Mouse (Mus musculus) kidney, embryonic 16.5 days (tissue): Measurements from ENCODE around the gene Slc44a3. TPM values are rescaled to one million over a fixed set of nuclear protein-coding genes. Genes with fewer than 3 reads are reported as not detected.
"Not testable (repeated sequence)": the region's sequence is repeated elsewhere in the genome, so short reads cannot be mapped to it uniquely, and the experiment has no call there.

Experiments used
- ATAC-seq: fragments of 200-750 bp; cut with Nextera tagmentation; 2 replicates; pipeline ENCODE4 v1.8.0; 2017; ENCODE audit warnings: moderate TSS enrichment; ENCODE audit not compliant: low FRiP score, low TSS enrichment
- H3K27ac ChIP-seq: fragments of 300-500 bp; sonication (generic); 2 replicates; pipeline ENCODE4 v1.5.1; 2014; ENCODE audit warnings: low read length
- H3K27me3 ChIP-seq: fragments of 300-500 bp; sonication (generic); 2 replicates; pipeline ENCODE4 v1.6.1; 2014; ENCODE audit warnings: low read length, control low read depth, mixed read lengths; ENCODE audit not compliant: insufficient read depth
- H3K36me3 ChIP-seq: fragments of 300-500 bp; sonication (generic); 2 replicates; pipeline ENCODE4 v1.6.1; 2014; ENCODE audit warnings: low read length, control low read depth, mixed read lengths; ENCODE audit not compliant: insufficient read depth
- H3K4me1 ChIP-seq: fragments of 300-500 bp; sonication (generic); 2 replicates; pipeline ENCODE4 v1.6.1; 2014; ENCODE audit warnings: low read length, control low read depth, mixed read lengths; ENCODE audit not compliant: insufficient read depth
- H3K4me2 ChIP-seq: fragments of 300-500 bp; sonication (generic); replicated peaks from 2 replicates; pipeline ENCODE4 v1.6.1; 2014; ENCODE audit warnings: low read depth, low read length
- H3K4me3 ChIP-seq: fragments of 300-500 bp; sonication (generic); 2 replicates; pipeline ENCODE4 v1.5.1; 2014; ENCODE audit warnings: mild to moderate bottlenecking, low read length
- H3K9ac ChIP-seq: fragments of 300-500 bp; sonication (generic); replicated peaks from 2 replicates; pipeline ENCODE4 v1.6.1; 2014; ENCODE audit warnings: low read length
- H3K9me3 ChIP-seq: fragments of 300-500 bp; sonication (generic); 2 replicates; pipeline ENCODE4 v1.6.1; 2016; ENCODE audit warnings: low read length, control low read depth
- WGBS: fragments of 180-500 bp; shearing (Covaris S2); extraction: QIAGEN DNeasy Blood & Tissue Kit; methylation state at CpG from one replicate; pipeline ENCODE4 v1.1.7; 2014; 5-methylcytosine and 5-hydroxymethylcytosine counted together
- polyA plus RNA-seq: library from polyadenylated mRNA; unstranded; fragments of >200 nt; fragmentation: Nextera tagmentation; extraction: Ambion mirVana; gene quantifications from 2 replicates; pipeline ENCODE4 v1.2.1, GENCODE M21; 2015

Slc44a3 gene
- polyA plus RNA-seq, 1 experiment from 2014 or later, result 13.2 TPM

DNA sequence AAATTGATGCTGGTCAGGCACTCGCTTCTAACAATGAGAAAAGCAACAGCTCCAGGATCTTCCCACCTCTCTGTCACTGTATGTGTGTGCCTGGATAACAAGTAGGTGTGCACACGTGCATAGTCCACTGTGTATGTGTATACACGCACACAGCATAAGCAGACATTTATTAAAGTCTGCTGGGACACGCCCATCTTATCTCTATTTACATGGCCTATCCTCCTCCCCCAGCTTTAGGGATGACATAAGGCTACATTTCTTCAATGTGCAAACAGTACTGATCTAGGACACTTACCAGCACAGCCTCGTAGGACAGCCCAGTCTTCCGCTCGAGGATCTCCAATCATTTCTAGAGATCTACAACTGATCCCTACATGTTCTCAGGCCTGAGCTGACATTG, 24.1 kb upstream of the Slc44a3 start:
- H3K4me2 ChIP-seq, result no peak overlapping the region
- H3K36me3 ChIP-seq, result no peaks in the 10 kb centered on the region
- WGBS, result 72% methylated on average over 7 of the region's 7 CpGs
- H3K9me3 ChIP-seq, result no peaks in the 10 kb centered on the region
- no peaks in the 10 kb centered on the region for H3K27me3 ChIP-seq
- ATAC-seq, result no peak
- no peak overlapping the region for H3K4me3 ChIP-seq
- H3K27ac ChIP-seq, result no peak overlapping the region
- H3K4me1 ChIP-seq, result peaks cover 12% of the 10 kb centered on the region
- H3K9ac ChIP-seq, result no peak overlapping the region

DNA sequence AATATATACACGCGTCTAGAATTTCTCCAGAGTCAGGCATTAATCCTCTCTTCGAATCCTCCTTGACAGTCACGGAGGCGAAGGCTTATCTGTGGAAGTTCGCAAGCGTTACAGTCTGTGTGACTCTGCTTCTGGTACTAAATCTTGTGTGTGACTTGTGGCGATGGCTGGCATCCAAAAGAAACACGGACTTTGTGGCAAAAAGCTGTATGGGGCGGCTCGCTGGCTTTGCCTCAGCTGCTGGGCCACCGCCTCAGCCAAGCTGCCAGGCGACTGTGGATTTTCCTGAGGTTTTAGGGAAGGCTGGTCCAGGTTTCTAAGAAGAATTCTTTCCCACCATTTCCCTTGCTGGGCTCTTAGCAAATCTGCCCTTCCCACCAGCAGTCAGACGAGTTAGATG, 21.1 kb upstream of the Slc44a3 start:
- no peak overlapping the region for H3K4me3 ChIP-seq
- no peak overlapping the region for H3K27ac ChIP-seq
- no peak; the same call in 1 of the 2 replicates for ATAC-seq
- no peak overlapping the region for H3K9ac ChIP-seq
- H3K4me1 ChIP-seq, result peaks cover 12% of the 10 kb centered on the region
- no peaks in the 10 kb centered on the region for H3K27me3 ChIP-seq
- H3K36me3 ChIP-seq, result no peaks in the 10 kb centered on the region
- H3K9me3 ChIP-seq, result no peaks in the 10 kb centered on the region
- H3K4me2 ChIP-seq, result no peak overlapping the region
- 27% methylated on average over 14 of the region's 14 CpGs for WGBS

- no peak overlapping the region for H3K27ac ChIP-seq
- ATAC-seq, result no peak
These were observed 20.5 kb upstream of the Slc44a3 start for GRCm38 (mm10) chr3:121552723-121553122.

GRCm38 (mm10) chr3:121550370-121550769, 18.2 kb upstream of the Slc44a3 start:
- Histone ChIP-seq H3K27me3 (no peaks in the 10 kb centered on the region), H3K4me2 (no peak overlapping the region), H3K36me3 (no peaks in the 10 kb centered on the region), H3K4me3 (no peak overlapping the region), H3K9me3 (no peaks in the 10 kb centered on the region), H3K9ac (no peak overlapping the region), H3K4me1 (peaks cover 12% of the 10 kb centered on the region), H3K27ac (no peak overlapping the region)
- no peak for ATAC-seq
- WGBS, result 11% methylated on average over 1 of the region's 1 CpGs

More at GRCm38 (mm10) chr3:121552723-121553122, 20.5 kb upstream of the Slc44a3 start:
- Histone ChIP-seq H3K9me3 (no peaks in the 10 kb centered on the region), H3K9ac (no peak overlapping the region), H3K27me3 (no peaks in the 10 kb centered on the region), H3K4me1 (peaks cover 12% of the 10 kb centered on the region), H3K4me2 (no peak overlapping the region), H3K4me3 (no peak overlapping the region), H3K36me3 (no peaks in the 10 kb centered on the region)
- 56% methylated on average over 11 of the region's 11 CpGs for WGBS

DNA sequence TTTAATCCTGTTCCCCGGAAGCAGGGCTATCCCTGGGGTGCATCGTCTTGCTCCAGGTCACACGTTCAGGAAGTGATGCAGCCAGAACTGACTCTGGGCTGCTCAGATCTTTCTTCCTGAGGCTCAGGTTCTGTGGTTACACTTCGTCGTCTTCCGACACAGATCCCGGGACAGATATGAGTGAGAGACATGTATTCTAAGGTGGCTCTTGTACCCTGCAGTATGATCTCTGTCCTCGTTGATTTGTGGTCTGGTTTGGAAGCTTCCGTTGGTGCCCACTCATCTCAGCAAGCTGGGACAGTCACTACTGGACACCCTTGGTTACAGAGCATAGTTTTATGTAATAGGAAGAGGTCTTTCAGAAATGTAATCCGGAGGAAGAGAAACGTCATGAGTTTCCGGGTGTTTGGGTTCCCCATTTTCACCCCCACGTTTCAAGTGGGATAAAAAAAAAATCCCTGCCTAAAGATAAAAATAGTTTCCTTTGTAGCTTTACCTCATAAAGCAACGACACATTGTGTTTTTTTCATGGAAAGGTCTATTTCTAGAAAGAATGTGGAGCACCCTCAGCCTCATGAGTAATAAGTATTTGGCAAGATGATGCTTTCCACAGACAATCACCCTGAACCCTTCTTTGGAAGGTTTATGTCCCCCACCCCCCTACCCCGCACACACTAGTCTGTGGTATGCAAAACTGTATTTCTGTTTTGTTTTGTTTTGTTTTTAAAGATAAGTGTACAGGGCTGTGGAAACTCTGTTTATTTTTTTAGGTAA, 15.8 kb upstream of the Slc44a3 start:
- Histone ChIP-seq H3K27me3 (no peaks in the 10 kb centered on the region), H3K27ac (no peak overlapping the region), H3K4me3 (no peak overlapping the region), H3K9me3 (no peaks in the 10 kb centered on the region), H3K4me2 (peak overlapping the region; percentile 33; the same call in 1 of the 2 replicates), H3K4me1 (peaks cover 8% of the 10 kb centered on the region), H3K36me3 (no peaks in the 10 kb centered on the region), H3K9ac (no peak overlapping the region)
- peak; percentile 44; the same call in 1 of the 2 replicates for ATAC-seq
- WGBS, result 33% methylated on average over 15 of the region's 15 CpGs

GRCm38 (mm10) chr3:121540621-121541020, 8.4 kb upstream of the Slc44a3 start:
- 58% methylated on average over 5 of the region's 5 CpGs for WGBS
- Histone ChIP-seq H3K9ac (0 out of 2 replicates have a peak overlapping the region, but pooled peaks have one; percentile 9), H3K4me2 (no peak overlapping the region)

DNA sequence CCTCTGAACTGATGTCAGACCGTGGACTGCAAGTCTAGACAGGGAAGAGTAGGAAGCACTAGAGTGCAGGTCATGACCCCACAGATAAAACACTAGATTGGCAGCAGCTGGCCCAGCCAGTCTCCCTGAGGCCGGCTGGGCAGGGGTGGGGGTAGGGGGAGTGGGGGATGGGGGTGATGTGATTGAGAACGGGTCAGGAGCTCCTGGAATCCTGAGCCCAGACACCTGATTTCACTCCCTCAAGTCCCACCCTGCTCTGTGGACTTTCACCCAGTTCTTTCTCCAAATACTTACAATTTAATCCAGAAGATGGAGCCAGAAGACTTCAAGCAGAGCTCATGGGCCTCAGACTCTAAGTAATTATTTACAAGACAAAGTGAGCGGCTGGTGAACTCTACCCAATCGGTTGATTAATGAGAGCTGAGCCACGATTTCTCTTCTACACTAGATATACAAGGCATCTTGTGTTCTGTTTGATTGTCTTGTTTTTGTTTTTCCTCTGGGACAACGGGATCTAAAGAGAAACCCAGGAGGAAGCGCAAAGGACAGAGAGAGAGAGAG, 7.7 kb upstream of the Slc44a3 start:
- WGBS, result 7% methylated on average over 8 of the region's 8 CpGs
- Histone ChIP-seq H3K36me3 (no peaks in the 10 kb centered on the region), H3K27me3 (no peaks in the 10 kb centered on the region), H3K4me2 (peak overlapping the region; percentile 36), H3K4me3 (0 out of 2 replicates have a peak overlapping the region, but pooled peaks have one; percentile 6), H3K9me3 (no peaks in the 10 kb centered on the region), H3K27ac (peak overlapping the region; percentile 13; the same call in 1 of the 2 replicates), H3K9ac (0 out of 2 replicates have a peak overlapping the region, but pooled peaks have one; percentile 9), H3K4me1 (peaks cover 19% of the 10 kb centered on the region)
- peak; percentile 86 for ATAC-seq

More at GRCm38 (mm10) chr3:121540621-121541020, 8.4 kb upstream of the Slc44a3 start:
- no peak for ATAC-seq
- H3K4me1 ChIP-seq, result peaks cover 19% of the 10 kb centered on the region
- no peaks in the 10 kb centered on the region for H3K36me3 ChIP-seq
- H3K27ac ChIP-seq, result peak overlapping the region; percentile 13; the same call in 1 of the 2 replicates
- H3K4me3 ChIP-seq, result no peak overlapping the region
- H3K27me3 ChIP-seq, result no peaks in the 10 kb centered on the region
- no peaks in the 10 kb centered on the region for H3K9me3 ChIP-seq

- not testable (repeated sequence) for H3K27ac ChIP-seq, H3K9ac ChIP-seq, H3K4me3 ChIP-seq, H3K4me2 ChIP-seq, H3K9me3 ChIP-seq, H3K27me3 ChIP-seq, H3K36me3 ChIP-seq, ATAC-seq
- peaks cover 19% of the 10 kb centered on the region for H3K4me1 ChIP-seq
- 73% methylated on average over 3 of the region's 3 CpGs for WGBS
These were observed 6.6 kb upstream of the Slc44a3 start for GRCm38 (mm10) chr3:121538847-121539246.

GRCm38 (mm10) chr3:121537996-121538395, 5.8 kb upstream of the Slc44a3 start:
- Histone ChIP-seq H3K4me3 (no peak overlapping the region), H3K9ac (no peak overlapping the region), H3K27me3 (peaks cover 3% of the 10 kb centered on the region; the same call in 1 of the 2 replicates), H3K4me2 (no peak overlapping the region), H3K36me3 (no peaks in the 10 kb centered on the region), H3K27ac (no peak overlapping the region), H3K4me1 (peaks cover 16% of the 10 kb centered on the region), H3K9me3 (no peaks in the 10 kb centered on the region)
- ATAC-seq, result no peak
- 85% methylated on average over 3 of the region's 3 CpGs for WGBS

- ATAC-seq, result no peak
- Histone ChIP-seq H3K27me3 (peaks cover 9% of the 10 kb centered on the region), H3K4me1 (peaks cover 21% of the 10 kb centered on the region), H3K4me2 (no peak overlapping the region), H3K9ac (no peak overlapping the region), H3K36me3 (no peaks in the 10 kb centered on the region), H3K9me3 (no peaks in the 10 kb centered on the region), H3K27ac (no peak overlapping the region), H3K4me3 (no peak overlapping the region)
- WGBS, result 68% methylated on average over 9 of the region's 9 CpGs
These were observed 4.6 kb upstream of the Slc44a3 start for GRCm38 (mm10) chr3:121536803-121537202.
